Mouse (Mus musculus): ENCODE data around the gene Gm37240. TPM values are rescaled to one million over a fixed set of nuclear protein-coding genes. Genes with fewer than 3 reads are reported as not detected.
A peak's percentile ranks its signal among the peaks of the same experiment; 100 is the strongest.

The Gm37240 gene
- polyA plus RNA-seq, 1 experiment from 2014 or later, result 18.1 TPM

DNA sequence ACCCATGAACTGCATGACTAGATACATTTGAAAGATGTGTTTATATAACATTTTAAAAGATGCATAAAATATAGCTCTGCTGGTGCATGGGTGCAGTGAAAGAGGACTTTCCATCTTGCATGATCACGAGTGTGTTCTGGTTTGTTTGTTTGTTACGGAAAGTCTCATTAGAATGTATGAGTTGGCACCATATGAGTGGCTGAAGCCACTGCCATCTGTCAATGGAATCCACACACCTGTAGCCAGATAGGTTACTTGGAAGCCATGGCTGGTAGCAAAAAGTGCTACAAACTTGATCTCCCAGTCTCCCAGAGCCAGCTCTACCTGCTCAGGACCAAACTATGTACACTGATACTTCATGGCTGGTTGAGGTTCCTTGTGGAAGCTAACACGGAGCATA lies 231.8 kb downstream of the Gm37240 start:
- no peaks in the 10 kb centered on the region for H3K27me3 ChIP-seq (ENCODE audit: control insufficient read depth, insufficient read depth, low read length)
- no peak for ATAC-seq (ENCODE audit: low FRiP score, low TSS enrichment)
- 94% methylated on average over 3 of the region's 3 CpGs for WGBS
- no peaks in the 10 kb centered on the region for H3K9me3 ChIP-seq (ENCODE audit: control insufficient read depth, low read length)
- TF ChIP-seq EP300 (optimal IDR thresholded peaks at IDR 0.05) (no peak), CTCF (IDR thresholded peaks at IDR 0.05; ENCODE audit: low read depth) (no peak)
- no peak for DNase-seq (ENCODE audit: low spot score)
- no peaks in the 10 kb centered on the region for H3K36me3 ChIP-seq (ENCODE audit: control insufficient read depth, insufficient read depth, low read length)
- H3K4me2 ChIP-seq (replicated peaks; ENCODE audit: low read depth), result no peak overlapping the region
- no peak overlapping the region for H3K4me3 ChIP-seq (ENCODE audit: low read depth, low read length)
- H3K4me1 ChIP-seq (replicated peaks; ENCODE audit: control insufficient read depth, insufficient read depth), result no peaks in the 10 kb centered on the region
- no peak overlapping the region for H3K9ac ChIP-seq (ENCODE audit: low read length)
- H3K27ac ChIP-seq (replicated peaks), result no peak overlapping the region

DNA sequence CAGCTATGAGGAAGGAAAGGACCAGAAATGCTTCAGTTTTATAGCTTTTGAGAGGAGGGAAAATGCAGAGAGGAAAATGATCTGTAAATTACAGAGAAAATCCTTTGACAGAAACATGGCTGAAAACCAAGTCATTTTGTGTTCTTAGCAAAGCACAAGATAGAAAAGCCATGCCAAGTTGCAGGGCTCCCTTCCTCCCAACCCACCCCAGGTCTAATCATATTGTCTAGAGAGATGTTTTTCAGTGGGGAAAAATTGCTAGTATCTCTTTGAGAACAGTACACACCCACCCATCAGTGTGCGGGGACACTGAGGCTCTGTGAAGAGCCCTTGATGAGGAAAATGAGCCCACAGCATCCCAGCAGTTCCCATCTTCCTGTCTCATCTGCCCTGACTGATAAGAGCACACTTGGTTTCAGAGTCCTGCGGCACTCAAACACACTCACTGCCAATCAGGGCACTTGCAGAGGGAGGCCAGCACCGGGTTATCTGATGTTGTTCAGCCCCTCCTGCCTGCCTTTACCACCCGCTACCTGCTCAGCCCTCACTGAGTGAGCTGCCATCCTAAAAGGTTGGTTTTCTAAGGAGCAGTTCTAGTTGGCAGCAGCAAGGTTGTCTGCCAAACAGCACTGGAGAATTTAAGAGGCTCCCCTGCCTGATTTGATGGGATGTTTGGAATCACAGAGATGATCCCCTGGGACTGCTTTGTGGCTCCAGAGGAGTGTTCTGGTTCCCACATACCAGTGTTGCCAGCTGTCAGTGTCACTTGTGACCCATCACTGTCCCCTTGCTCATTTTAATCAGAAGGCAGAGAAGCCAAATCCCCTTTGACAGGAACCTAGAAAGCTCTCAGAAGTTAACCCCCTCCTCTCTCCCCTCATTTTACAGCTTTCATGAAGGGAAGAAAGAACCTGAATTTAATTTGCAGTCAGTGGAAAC lies 234.3 kb downstream of the Gm37240 start:
- DNase-seq (ENCODE audit: low spot score) (no peak), ATAC-seq (ENCODE audit: low FRiP score, low TSS enrichment) (no peak)
- no peak overlapping the region for H3K4me3 ChIP-seq (ENCODE audit: low read depth, low read length)
- H3K4me1 ChIP-seq (replicated peaks; ENCODE audit: control insufficient read depth, insufficient read depth), result no peaks in the 10 kb centered on the region
- H3K36me3 ChIP-seq (ENCODE audit: control insufficient read depth, insufficient read depth, low read length), result no peaks in the 10 kb centered on the region
- WGBS, result 73% methylated on average over 4 of the region's 4 CpGs
- no peak overlapping the region for H3K4me2 ChIP-seq (replicated peaks; ENCODE audit: low read depth)
- H3K27me3 ChIP-seq (ENCODE audit: control insufficient read depth, insufficient read depth, low read length), result no peaks in the 10 kb centered on the region
- TF ChIP-seq EP300 (optimal IDR thresholded peaks at IDR 0.05), result no peak
- no peak for TF ChIP-seq CTCF (IDR thresholded peaks at IDR 0.05; ENCODE audit: low read depth)
- H3K9ac ChIP-seq (ENCODE audit: low read length), result no peak overlapping the region
- no peak overlapping the region for H3K27ac ChIP-seq (replicated peaks)
- no peaks in the 10 kb centered on the region for H3K9me3 ChIP-seq (ENCODE audit: control insufficient read depth, low read length)

DNA sequence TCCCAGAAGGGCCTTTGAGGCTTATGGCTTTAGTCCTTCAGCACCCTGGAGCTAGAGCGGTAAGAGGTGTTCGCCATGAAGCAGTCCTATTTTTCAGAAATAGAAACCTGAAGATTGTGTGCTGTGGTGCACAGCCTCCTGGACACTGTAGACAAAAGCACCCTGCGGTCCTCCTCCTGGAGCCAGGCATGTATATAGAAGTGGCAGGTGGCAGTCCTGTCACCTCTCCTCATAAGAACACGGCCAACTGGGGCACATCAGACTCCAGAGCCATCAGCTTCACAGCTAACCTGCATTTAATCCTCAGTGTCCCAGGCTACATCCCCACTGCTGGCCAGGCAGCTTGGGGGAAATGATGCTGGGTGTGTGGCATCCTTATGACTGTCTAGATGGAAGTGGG lies 238.1 kb downstream of the Gm37240 start:
- Histone ChIP-seq H3K27me3 (ENCODE audit: control insufficient read depth, insufficient read depth, low read length) (no peaks in the 10 kb centered on the region), H3K27ac (replicated peaks) (no peak overlapping the region), H3K4me1 (replicated peaks; ENCODE audit: control insufficient read depth, insufficient read depth) (no peaks in the 10 kb centered on the region), H3K4me2 (replicated peaks; ENCODE audit: low read depth) (no peak overlapping the region), H3K9ac (ENCODE audit: low read length) (no peak overlapping the region), H3K36me3 (ENCODE audit: control insufficient read depth, insufficient read depth, low read length) (no peaks in the 10 kb centered on the region), H3K9me3 (ENCODE audit: control insufficient read depth, low read length) (no peaks in the 10 kb centered on the region), H3K4me3 (ENCODE audit: low read depth, low read length) (no peak overlapping the region)
- ATAC-seq (ENCODE audit: low FRiP score, low TSS enrichment), result no peak
- WGBS, result 95% methylated on average over 4 of the region's 4 CpGs
- TF ChIP-seq CTCF (IDR thresholded peaks at IDR 0.05; ENCODE audit: low read depth), result no peak
- no peak for TF ChIP-seq EP300 (optimal IDR thresholded peaks at IDR 0.05)
- no peak for DNase-seq (ENCODE audit: low spot score)

DNA sequence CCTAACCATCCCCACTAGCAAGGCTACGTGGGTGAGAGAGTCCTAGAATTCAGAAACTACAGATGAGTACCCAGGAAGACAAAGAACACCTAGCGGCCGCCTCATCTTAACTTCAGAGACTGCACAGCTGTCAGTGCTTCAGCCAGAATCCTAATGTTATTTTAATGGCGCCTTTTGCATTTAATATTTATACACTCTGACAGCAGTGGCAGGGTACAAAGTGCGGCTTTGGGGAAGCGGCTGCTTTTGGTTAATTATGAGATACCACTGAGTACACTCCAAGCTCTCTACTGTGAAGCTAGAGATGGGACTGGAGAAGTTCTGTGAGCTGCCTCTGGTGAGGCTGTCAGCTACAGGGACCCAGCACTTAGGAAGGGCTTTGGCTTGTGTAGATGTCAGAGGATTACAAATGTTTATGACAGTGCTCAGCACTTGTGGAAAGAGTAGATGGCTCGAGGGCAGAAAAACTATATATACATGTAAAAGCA lies 241.8 kb downstream of the Gm37240 start:
- Histone ChIP-seq H3K27me3 (ENCODE audit: control insufficient read depth, insufficient read depth, low read length) (no peaks in the 10 kb centered on the region), H3K4me2 (replicated peaks; ENCODE audit: low read depth) (no peak overlapping the region), H3K9me3 (ENCODE audit: control insufficient read depth, low read length) (no peaks in the 10 kb centered on the region), H3K27ac (replicated peaks) (peak overlapping the region; percentile 13; the same call in 1 of the 2 replicates), H3K36me3 (ENCODE audit: control insufficient read depth, insufficient read depth, low read length) (no peaks in the 10 kb centered on the region), H3K4me1 (replicated peaks; ENCODE audit: control insufficient read depth, insufficient read depth) (no peaks in the 10 kb centered on the region), H3K4me3 (ENCODE audit: low read depth, low read length) (no peak overlapping the region), H3K9ac (ENCODE audit: low read length) (no peak overlapping the region)
- no peak for ATAC-seq (ENCODE audit: low FRiP score, low TSS enrichment)
- WGBS, result 58% methylated on average over 7 of the region's 7 CpGs
- no peak for DNase-seq (ENCODE audit: low spot score)
- TF ChIP-seq EP300 (optimal IDR thresholded peaks at IDR 0.05) (no peak), CTCF (IDR thresholded peaks at IDR 0.05; ENCODE audit: low read depth) (no peak)

DNA sequence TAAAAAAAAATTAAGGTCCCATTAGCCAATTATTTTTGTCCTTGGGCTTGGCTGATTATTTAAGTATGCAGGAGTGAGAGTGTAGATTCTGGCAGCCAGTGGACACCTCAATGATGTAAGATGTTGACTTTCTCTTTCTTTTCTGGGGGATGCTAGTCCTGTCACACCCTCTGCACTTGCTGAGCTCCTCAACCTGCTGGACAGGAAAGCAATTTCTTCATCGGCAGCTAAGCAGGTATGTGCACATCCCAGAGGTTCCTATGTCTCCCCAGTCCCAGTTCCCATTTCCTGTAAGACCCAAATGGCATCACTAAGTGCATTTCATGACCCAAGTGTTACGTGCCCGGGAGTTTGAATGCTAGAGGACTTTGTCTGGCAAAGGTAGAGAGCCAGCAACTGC lies 242.5 kb downstream of the Gm37240 start:
- H3K36me3 ChIP-seq (ENCODE audit: control insufficient read depth, insufficient read depth, low read length), result no peaks in the 10 kb centered on the region
- DNase-seq (ENCODE audit: low spot score) (no peak), ATAC-seq (ENCODE audit: low FRiP score, low TSS enrichment) (no peak)
- no peaks in the 10 kb centered on the region for H3K27me3 ChIP-seq (ENCODE audit: control insufficient read depth, insufficient read depth, low read length)
- no peak overlapping the region for H3K4me3 ChIP-seq (ENCODE audit: low read depth, low read length)
- H3K4me1 ChIP-seq (replicated peaks; ENCODE audit: control insufficient read depth, insufficient read depth), result no peaks in the 10 kb centered on the region
- H3K27ac ChIP-seq (replicated peaks), result no peak overlapping the region; the same call in 1 of the 2 replicates
- 87% methylated on average over 3 of the region's 3 CpGs for WGBS
- H3K9ac ChIP-seq (ENCODE audit: low read length), result no peak overlapping the region
- H3K9me3 ChIP-seq (ENCODE audit: control insufficient read depth, low read length), result no peaks in the 10 kb centered on the region
- TF ChIP-seq CTCF (IDR thresholded peaks at IDR 0.05; ENCODE audit: low read depth), result no peak
- TF ChIP-seq EP300 (optimal IDR thresholded peaks at IDR 0.05), result peak; percentile 69
- no peak overlapping the region for H3K4me2 ChIP-seq (replicated peaks; ENCODE audit: low read depth)

DNA sequence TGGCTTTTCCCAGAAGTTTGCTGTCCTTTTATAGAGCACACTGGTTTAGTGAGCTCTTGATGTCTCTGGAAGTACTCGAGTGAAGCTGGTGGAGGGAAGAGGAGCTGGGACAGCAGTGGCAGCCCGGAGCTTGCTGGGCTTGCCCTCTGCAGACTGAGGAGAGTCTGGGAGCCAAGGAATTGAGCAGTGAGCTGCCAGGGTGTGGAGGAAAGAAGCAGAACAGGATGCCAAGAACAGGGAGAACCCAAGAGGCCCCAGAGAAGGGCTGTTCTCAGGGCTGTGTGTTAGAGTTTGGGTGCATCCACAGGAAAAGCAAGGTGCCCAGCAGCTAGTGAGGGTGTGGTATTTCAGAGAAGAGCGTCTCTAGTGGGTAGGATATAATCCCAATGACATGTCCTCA lies 245.6 kb downstream of the Gm37240 start:
- Histone ChIP-seq H3K9me3 (ENCODE audit: control insufficient read depth, low read length) (no peaks in the 10 kb centered on the region), H3K9ac (ENCODE audit: low read length) (no peak overlapping the region), H3K4me2 (replicated peaks; ENCODE audit: low read depth) (no peak overlapping the region), H3K27me3 (ENCODE audit: control insufficient read depth, insufficient read depth, low read length) (no peaks in the 10 kb centered on the region), H3K27ac (replicated peaks) (peak overlapping the region; percentile 49), H3K4me1 (replicated peaks; ENCODE audit: control insufficient read depth, insufficient read depth) (no peaks in the 10 kb centered on the region), H3K36me3 (ENCODE audit: control insufficient read depth, insufficient read depth, low read length) (no peaks in the 10 kb centered on the region), H3K4me3 (ENCODE audit: low read depth, low read length) (no peak overlapping the region)
- no peak for DNase-seq (ENCODE audit: low spot score)
- TF ChIP-seq CTCF (IDR thresholded peaks at IDR 0.05; ENCODE audit: low read depth) (0 out of 2 replicates have a peak, but pooled peaks have one; percentile 2), EP300 (optimal IDR thresholded peaks at IDR 0.05) (no peak)
- ATAC-seq (ENCODE audit: low FRiP score, low TSS enrichment), result no peak; the same call in 1 of the 2 replicates
- 64% methylated on average over 3 of the region's 3 CpGs for WGBS
